Mouse (Mus musculus) left cerebral cortex, adult 18-20 months (tissue): ENCODE results near the gene Opa3. TPM values are rescaled to one million over a fixed set of nuclear protein-coding genes. Genes with fewer than 3 reads are reported as not detected.

Experiments used
- DNase-seq, 2 experiments: peaks; one replicate each; pipeline ENCODE4 v3.0.0; 2021 to 2022; ENCODE audit warnings: low spot score in 2 of 2, mixed read lengths in 1 of 2
- total RNA-seq, 2 experiments: library from RNA; stranded (reverse); gene quantifications; 2 replicates each; pipeline ENCODE4 v1.2.3; 2021

The Opa3 gene
- total RNA-seq, 2 experiments from 2014 or later: 47.3 to 47.6 TPM

GRCm38 (mm10) chr7:19243858-19244257 is 15.7 kb downstream of the Opa3 start:
- peak; percentile 50 to 54 for DNase-seq

- no peak for DNase-seq
Observed at GRCm38 (mm10) chr7:19245083-19245482, 16.9 kb downstream of the Opa3 start.

GRCm38 (mm10) chr7:19246855-19247254 is 18.7 kb downstream of the Opa3 start:
- no peak for DNase-seq

- DNase-seq: no peak
Observed at GRCm38 (mm10) chr7:19247511-19247910, 19.4 kb downstream of the Opa3 start.

- DNase-seq: no peak
Observed at GRCm38 (mm10) chr7:19252078-19252477, 23.9 kb downstream of the Opa3 start.

GRCm38 (mm10) chr7:19253437-19253836 is 25.3 kb downstream of the Opa3 start:
- no peak for DNase-seq

GRCm38 (mm10) chr7:19255395-19255794 is 27.3 kb downstream of the Opa3 start:
- no peak for DNase-seq

- DNase-seq: no peak
Observed at GRCm38 (mm10) chr7:19256567-19256966, 28.4 kb downstream of the Opa3 start.

- DNase-seq: peak; percentile 34 to 51
Observed at GRCm38 (mm10) chr7:19257390-19258022, 29.4 kb downstream of the Opa3 start.

GRCm38 (mm10) chr7:19258336-19258735 is 30.2 kb downstream of the Opa3 start:
- no peak for DNase-seq

GRCm38 (mm10) chr7:19265147-19265546 is 37.0 kb downstream of the Opa3 start:
- DNase-seq: no peak

- no peak for DNase-seq
Observed at GRCm38 (mm10) chr7:19265928-19266822, 38.0 kb downstream of the Opa3 start.

- DNase-seq: no peak
Observed at GRCm38 (mm10) chr7:19267051-19267450, 38.9 kb downstream of the Opa3 start.

GRCm38 (mm10) chr7:19268993-19269681 is 41.0 kb downstream of the Opa3 start:
- DNase-seq: no peak

- no peak for DNase-seq
Observed at GRCm38 (mm10) chr7:19269721-19270441, 41.7 kb downstream of the Opa3 start.

GRCm38 (mm10) chr7:19270509-19271237 is 42.5 kb downstream of the Opa3 start:
- no peak for DNase-seq

- DNase-seq: peak; percentile 88 to 89
Observed at GRCm38 (mm10) chr7:19271238-19272172, 43.4 kb downstream of the Opa3 start, which contains the start of gene Vasp. Vasp (minus strand) TSS chr7:19271817.

- peak in 1 of 2 experiments; percentile 28 for DNase-seq
Observed at GRCm38 (mm10) chr7:19272173-19272764, 44.1 kb downstream of the Opa3 start.

- no peak for DNase-seq
Observed at GRCm38 (mm10) chr7:19276253-19276652, 48.1 kb downstream of the Opa3 start.
